Mouse (Mus musculus) CD4-positive helper T cell, adult 2 months (primary cell): ENCODE measurements around the gene Ugcg.

Source experiments
- DNase-seq: peaks from one replicate; pipeline ENCODE4 v3.0.0-alpha.2; 2012; ENCODE audit warnings: low read depth, missing footprints, low spot score

The Ugcg gene

GRCm38 (mm10) chr4:59189546-59190237, 635 bp downstream of the Ugcg start:
- peak; percentile 51 for DNase-seq

GRCm38 (mm10) chr4:59190650-59191424, 1.8 kb downstream of the Ugcg start:
- peak; percentile 66 for DNase-seq

GRCm38 (mm10) chr4:59194731-59195496, 5.9 kb downstream of the Ugcg start:
- DNase-seq, result no peak

DNA sequence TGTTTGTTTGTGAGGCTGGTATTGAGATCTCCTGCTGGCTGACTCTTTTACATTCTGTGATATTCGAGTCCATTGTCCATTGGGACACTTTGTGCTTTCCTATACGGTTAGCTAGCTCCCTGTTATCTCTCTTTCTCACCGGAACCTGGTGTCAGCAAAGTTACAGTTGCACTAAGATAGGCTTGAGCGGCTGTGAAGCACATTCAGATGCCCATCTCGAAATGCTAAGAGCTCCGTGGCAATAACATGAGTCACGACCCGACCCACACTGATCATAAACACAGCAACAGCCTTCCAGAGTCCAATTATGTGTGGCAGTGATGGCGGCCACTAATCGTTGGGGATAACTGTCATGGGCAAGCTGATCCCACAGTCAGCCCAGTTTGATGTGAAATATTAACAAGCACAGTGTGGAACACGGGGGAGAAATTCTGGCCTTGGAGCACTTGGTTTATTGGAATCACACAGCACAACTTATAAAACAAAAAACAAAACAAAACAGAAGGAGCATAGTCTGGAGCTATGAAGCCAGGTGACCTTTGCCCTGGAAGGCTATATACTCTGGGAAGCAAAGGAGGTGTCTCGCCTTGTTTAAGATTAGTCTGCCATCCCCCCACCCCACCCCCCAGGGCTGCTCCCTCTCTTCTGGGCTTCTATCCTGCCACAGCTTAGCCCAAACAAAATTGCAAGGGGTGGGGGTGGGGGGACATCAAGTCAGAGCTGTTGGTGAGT, 7.5 kb downstream of the Ugcg start:
- DNase-seq, result no peak

- DNase-seq, result no peak
Measured at GRCm38 (mm10) chr4:59197078-59197424, 8.0 kb downstream of the Ugcg start.

DNA sequence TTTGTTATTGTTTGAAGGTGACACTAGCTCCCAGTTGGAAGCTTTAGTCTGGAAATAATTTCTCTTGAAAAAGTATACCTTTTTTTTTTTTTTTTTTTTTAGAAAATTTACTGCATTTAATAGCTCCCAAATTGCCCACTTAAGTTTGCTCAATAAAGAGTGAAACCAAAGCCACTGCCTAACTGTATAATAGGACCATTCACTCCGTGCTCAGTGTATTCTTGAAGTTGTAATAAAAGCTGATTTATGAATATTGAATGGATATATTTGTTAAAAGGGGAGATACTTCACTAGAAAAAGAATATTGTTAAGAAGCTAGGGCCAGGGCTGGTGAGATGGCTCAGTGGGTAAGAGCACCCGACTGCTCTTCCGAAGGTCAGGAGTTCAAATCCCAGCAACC, 8.4 kb downstream of the Ugcg start:
- no peak for DNase-seq

- DNase-seq, result peak; percentile 82
Measured at GRCm38 (mm10) chr4:59199341-59199740, 10.3 kb downstream of the Ugcg start.

DNA sequence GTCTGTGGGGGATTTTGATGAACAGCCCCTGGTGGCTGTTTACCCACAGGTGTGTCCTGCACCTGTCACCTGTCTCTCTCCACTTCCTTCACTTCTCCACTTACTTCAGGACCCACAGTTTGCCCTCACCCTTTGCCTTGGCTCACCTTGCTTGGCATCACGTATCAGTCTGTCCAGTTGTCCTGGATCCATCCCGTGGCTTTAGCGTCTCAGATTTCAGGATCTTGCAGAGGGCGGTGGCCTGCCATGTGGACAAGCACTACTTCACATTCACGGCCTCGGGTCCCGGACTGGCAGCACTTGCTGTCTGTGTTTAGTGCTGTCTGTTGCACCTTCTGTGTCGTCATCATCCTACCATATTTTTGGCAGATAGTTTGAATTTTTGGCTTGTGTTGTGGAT, 10.7 kb downstream of the Ugcg start:
- DNase-seq, result no peak

DNA sequence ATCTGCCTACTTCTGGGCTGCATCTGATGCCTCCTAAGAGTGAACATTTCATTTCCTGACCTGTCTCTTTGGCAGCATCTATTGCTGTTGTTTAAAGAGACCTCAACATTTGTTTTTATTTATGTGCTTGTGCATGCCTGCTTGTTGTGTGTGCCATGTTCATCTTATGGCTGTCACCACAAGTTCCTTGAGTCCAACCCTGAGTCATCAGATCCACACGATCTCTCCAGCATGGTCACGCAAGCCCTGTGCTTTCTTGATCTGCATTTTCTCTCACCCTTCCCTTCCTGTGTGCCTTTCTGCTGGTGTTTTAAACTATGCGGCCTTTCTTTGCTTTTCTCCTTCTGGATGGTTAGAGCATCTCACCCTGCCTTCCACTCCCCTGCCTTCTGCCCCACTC, 11.6 kb downstream of the Ugcg start:
- DNase-seq, result no peak

- peak; percentile 48 for DNase-seq
Measured at GRCm38 (mm10) chr4:59204616-59205015, 15.6 kb downstream of the Ugcg start.

GRCm38 (mm10) chr4:59205758-59206340, 16.8 kb downstream of the Ugcg start:
- peak; percentile 32 for DNase-seq

DNA sequence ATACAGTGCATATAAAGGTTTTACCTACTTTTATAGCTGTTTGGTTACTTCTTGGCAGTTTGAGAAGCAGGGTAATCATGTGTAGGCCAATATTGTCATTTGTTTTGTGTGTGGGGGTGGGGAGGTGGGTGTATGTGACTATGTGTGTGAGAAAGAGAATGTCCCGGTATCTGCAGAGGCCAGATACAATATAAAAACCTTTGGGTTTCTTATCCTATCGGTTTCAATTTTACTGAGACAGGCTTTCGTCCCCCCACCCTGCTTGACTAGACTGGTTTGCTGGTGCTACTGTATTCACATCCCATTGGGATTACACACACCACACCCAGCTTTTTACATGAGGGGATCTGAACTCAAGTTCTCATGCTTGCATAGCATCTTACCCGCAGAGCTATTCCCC, 17.5 kb downstream of the Ugcg start:
- DNase-seq, result no peak

- no peak for DNase-seq
Measured at GRCm38 (mm10) chr4:59208607-59209006, 19.6 kb downstream of the Ugcg start.

DNA sequence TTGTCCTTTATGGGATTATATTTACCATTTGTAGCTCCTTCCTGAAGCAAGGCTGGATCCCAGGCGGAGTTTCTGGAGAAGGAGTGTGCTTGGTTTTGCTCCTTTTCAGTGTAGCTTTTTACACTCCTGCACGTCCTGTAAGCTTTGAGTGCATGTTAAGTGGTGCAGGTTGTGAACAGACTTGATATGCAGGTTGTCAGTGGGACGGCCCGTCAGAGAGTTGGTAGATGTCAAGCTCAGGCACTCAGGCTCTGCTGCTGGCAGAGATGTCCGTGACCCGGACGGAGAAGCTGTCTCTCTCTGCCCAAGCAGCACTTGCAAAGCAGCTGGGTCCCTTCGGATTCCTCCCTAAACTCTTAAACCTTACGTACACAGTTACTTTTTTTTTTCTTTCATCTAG, 22.1 kb downstream of the Ugcg start:
- no peak for DNase-seq

DNA sequence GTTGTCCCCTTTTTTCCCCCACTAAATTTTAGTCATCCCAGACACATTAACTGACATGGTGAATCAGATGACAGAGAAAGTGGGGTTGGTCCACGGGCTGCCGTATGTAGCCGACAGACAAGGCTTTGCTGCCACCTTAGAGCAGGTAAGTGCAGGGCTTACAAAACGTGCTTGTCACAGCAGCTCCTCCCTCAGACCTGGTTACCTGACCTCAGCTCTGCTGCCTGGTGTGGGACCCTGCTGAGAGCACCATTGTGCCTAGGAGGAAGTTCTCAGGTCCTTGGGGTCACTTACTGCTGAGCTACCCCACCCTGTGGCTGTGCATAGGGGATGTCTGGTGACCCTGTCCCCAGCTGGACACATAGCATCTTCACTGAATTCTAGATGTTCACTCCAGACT, 24.8 kb downstream of the Ugcg start:
- no peak for DNase-seq

GRCm38 (mm10) chr4:59214695-59215094, 25.6 kb downstream of the Ugcg start:
- peak; percentile 56 for DNase-seq

DNA sequence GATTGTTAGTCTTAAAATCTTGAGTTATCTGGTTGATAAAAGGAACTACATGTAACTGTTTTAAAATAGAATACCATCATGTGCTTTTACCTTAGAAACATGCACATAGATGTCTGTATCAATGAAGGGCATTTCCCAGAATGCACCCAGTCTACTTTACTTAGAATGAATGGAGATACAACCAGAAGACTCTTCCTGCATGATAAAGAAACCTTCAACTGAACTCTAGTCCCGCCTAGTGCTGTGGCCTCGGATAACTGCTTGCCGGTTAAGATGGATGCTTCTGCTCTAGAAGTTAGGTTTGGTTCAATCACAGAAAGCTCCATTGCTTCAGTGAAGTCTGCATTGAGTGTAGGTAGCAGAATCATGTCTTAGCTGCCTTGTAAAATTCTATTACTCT, 26.5 kb downstream of the Ugcg start:
- no peak for DNase-seq

GRCm38 (mm10) chr4:59217101-59217500, 28.0 kb downstream of the Ugcg start:
- no peak for DNase-seq

- DNase-seq, result no peak
Measured at GRCm38 (mm10) chr4:59218154-59218553, 29.1 kb downstream of the Ugcg start.

DNA sequence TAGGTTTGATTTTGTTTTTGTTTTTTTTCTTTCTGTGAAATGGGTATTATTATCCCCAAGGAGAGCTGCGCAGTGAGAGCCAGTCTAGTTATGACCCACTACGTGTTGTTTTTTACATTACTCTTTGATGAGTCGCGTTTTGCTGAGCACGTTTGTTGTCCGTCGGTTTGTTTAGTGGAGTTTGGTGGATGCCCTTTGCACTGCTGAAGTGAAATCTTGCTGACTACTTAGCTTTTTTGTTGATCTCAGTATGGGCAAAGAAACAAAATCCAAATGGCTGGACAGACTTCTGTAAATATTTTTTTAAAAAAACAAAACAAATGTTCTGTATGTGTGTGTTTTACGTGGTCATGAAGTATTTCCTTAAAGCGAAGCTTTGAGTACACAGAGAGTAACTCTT, 33.2 kb downstream of the Ugcg start:
- no peak for DNase-seq

- no peak for DNase-seq
Measured at GRCm38 (mm10) chr4:59223055-59223615, 34.1 kb downstream of the Ugcg start.
